Mouse (Mus musculus) lung, postnatal 0 days (tissue): ENCODE measurements at regions not wholly inside any gene's neighbourhood (a gene's known extent, or its start where the extent isn't known, plus 50 kb on each side); places are given as distances from the start of the nearest gene placed in this dataset.

Experiments used
- ATAC-seq: fragments of 200-750 bp; cut with Nextera tagmentation; 2 replicates; pipeline ENCODE4 v1.8.0; 2017; ENCODE audit warnings: moderate library complexity
- DNase-seq: peaks from one replicate; pipeline ENCODE4 v3.0.0-alpha.2; 2016; ENCODE audit warnings: low spot score
- H3K27ac ChIP-seq: fragments of 300-500 bp; sonication (generic); 2 replicates; pipeline ENCODE4 v1.5.1; 2014; ENCODE audit warnings: antibody characterized with exemption, mild to moderate bottlenecking, low read length, mixed read lengths
- H3K27me3 ChIP-seq: fragments of 300-500 bp; sonication (generic); replicated peaks from 2 replicates; pipeline ENCODE4 v1.6.1; 2014; ENCODE audit warnings: low read length, mixed read lengths; ENCODE audit not compliant: insufficient read depth
- H3K36me3 ChIP-seq: fragments of 300-500 bp; sonication (generic); 2 replicates; pipeline ENCODE4 v1.6.1; 2014; ENCODE audit warnings: low read length, mixed read lengths; ENCODE audit not compliant: insufficient read depth
- H3K4me1 ChIP-seq: fragments of 300-500 bp; sonication (generic); 2 replicates; pipeline ENCODE4 v1.6.1; 2014; ENCODE audit warnings: antibody characterized with exemption, low read depth, low read length, mixed read lengths; ENCODE audit not compliant: insufficient read depth
- H3K4me2 ChIP-seq: fragments of 300-500 bp; sonication (generic); replicated peaks from 2 replicates; pipeline ENCODE4 v1.6.1; 2014; ENCODE audit warnings: low read depth, mild to moderate bottlenecking, low read length, moderate library complexity, mixed read lengths
- H3K4me3 ChIP-seq: fragments of 300-500 bp; sonication (generic); 2 replicates; pipeline ENCODE4 v1.5.1; 2014; ENCODE audit warnings: low read depth, low read length
- H3K9ac ChIP-seq: fragments of 300-500 bp; sonication (generic); replicated peaks from 2 replicates; pipeline ENCODE4 v1.6.1; 2014; ENCODE audit warnings: low read depth, mild to moderate bottlenecking
- H3K9me3 ChIP-seq: fragments of 300-500 bp; sonication (generic); 2 replicates; pipeline ENCODE4 v1.6.1; 2016; ENCODE audit warnings: low read length, mixed read lengths
- CTCF ChIP-seq: IDR thresholded peaks from 2 replicates; pipeline ENCODE4 v1.5.1; 2016; ENCODE audit warnings: antibody characterized with exemption, mild to moderate bottlenecking
- EP300 ChIP-seq: IDR thresholded peaks from 2 replicates; pipeline ENCODE4 v1.6.1; 2016; ENCODE audit warnings: antibody characterized with exemption, mild to moderate bottlenecking, control low read depth
- WGBS: fragments of 180-500 bp; shearing (Covaris S2); extraction: QIAGEN DNeasy Blood & Tissue Kit; methylation state at CpG from one replicate; pipeline ENCODE4 v1.1.7; 2014; 5-methylcytosine and 5-hydroxymethylcytosine counted together

GRCm38 (mm10) chr3:68781466-68781865 is 87.9 kb upstream of the 1110032F04Rik start:
- Histone ChIP-seq H3K4me3 (no peak overlapping the region), H3K27me3 (no peaks in the 10 kb centered on the region), H3K9ac (no peak overlapping the region), H3K9me3 (no peaks in the 10 kb centered on the region), H3K4me2 (no peak overlapping the region), H3K36me3 (no peaks in the 10 kb centered on the region), H3K4me1 (no peaks in the 10 kb centered on the region), H3K27ac (no peak overlapping the region)
- ATAC-seq (no peak), DNase-seq (no peak)
- WGBS, result 66% methylated on average over 2 of the region's 2 CpGs
- no peak for TF ChIP-seq CTCF
- TF ChIP-seq EP300, result no peak

DNA sequence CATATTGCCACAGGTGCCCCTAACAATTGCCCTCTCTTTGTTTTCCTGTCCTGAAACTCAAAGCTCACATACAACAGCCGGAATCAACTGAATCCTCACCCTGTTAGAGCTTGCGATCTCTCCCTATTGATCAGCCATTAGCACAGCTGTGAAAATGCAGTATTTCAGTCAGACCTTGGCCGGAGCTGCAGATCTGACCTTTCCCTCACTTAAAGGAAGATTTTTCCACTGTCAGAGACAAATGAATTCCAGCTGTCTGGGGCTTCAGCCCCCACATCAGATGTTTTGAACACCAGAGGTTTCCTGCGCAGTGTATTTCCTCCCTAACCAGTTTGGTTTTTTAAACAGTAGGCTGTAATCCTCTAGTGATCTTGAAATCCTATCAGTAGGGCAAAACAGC is 87.0 kb upstream of the 1110032F04Rik start:
- H3K36me3 ChIP-seq, result no peaks in the 10 kb centered on the region
- H3K4me1 ChIP-seq, result no peaks in the 10 kb centered on the region
- H3K27ac ChIP-seq, result no peak overlapping the region
- ATAC-seq (no peak), DNase-seq (no peak)
- WGBS, result 60% methylated on average over 4 of the region's 4 CpGs
- no peaks in the 10 kb centered on the region for H3K27me3 ChIP-seq
- no peak overlapping the region for H3K4me3 ChIP-seq
- no peak overlapping the region for H3K4me2 ChIP-seq
- H3K9ac ChIP-seq, result no peak overlapping the region
- TF ChIP-seq EP300, result no peak
- no peaks in the 10 kb centered on the region for H3K9me3 ChIP-seq

- no peak overlapping the region for H3K4me3 ChIP-seq
- H3K9ac ChIP-seq, result no peak overlapping the region
- 43% methylated on average over 7 of the region's 7 CpGs for WGBS
- H3K4me1 ChIP-seq, result no peaks in the 10 kb centered on the region
- no peaks in the 10 kb centered on the region for H3K9me3 ChIP-seq
- no peak for TF ChIP-seq EP300
- no peak for TF ChIP-seq CTCF
- no peak overlapping the region for H3K27ac ChIP-seq
- H3K4me2 ChIP-seq, result no peak overlapping the region
- no peak for ATAC-seq
- H3K36me3 ChIP-seq, result no peaks in the 10 kb centered on the region
- no peaks in the 10 kb centered on the region for H3K27me3 ChIP-seq
- no peak for DNase-seq
These were observed 85.5 kb upstream of the 1110032F04Rik start for GRCm38 (mm10) chr3:68783666-68784416.

DNA sequence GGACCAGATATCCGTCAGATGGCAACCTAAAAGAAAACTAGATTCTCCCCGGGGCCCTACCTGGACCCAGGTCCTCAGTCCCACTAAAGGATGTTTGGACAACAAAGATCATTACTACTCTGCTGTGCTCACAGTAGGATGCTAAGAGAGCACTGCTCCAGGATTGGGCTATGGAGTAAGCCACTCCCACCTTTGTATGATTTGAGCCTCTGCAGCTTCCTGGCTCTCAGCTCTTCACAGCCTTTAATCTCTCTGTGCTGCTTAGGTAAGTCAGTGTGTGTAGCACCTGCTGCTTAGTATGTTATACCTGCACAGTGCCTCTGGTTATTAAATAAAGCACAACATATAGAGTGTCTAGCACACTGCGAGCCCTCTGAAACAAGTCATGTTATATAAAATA is 82.6 kb upstream of the 1110032F04Rik start:
- Histone ChIP-seq H3K36me3 (no peaks in the 10 kb centered on the region), H3K27ac (no peak overlapping the region), H3K4me1 (no peaks in the 10 kb centered on the region), H3K4me2 (no peak overlapping the region), H3K4me3 (no peak overlapping the region), H3K9ac (no peak overlapping the region), H3K27me3 (no peaks in the 10 kb centered on the region), H3K9me3 (no peaks in the 10 kb centered on the region)
- ATAC-seq, result no peak
- no peak for DNase-seq
- TF ChIP-seq CTCF (no peak), EP300 (no peak)
- WGBS, result 77% methylated on average over 3 of the region's 3 CpGs

DNA sequence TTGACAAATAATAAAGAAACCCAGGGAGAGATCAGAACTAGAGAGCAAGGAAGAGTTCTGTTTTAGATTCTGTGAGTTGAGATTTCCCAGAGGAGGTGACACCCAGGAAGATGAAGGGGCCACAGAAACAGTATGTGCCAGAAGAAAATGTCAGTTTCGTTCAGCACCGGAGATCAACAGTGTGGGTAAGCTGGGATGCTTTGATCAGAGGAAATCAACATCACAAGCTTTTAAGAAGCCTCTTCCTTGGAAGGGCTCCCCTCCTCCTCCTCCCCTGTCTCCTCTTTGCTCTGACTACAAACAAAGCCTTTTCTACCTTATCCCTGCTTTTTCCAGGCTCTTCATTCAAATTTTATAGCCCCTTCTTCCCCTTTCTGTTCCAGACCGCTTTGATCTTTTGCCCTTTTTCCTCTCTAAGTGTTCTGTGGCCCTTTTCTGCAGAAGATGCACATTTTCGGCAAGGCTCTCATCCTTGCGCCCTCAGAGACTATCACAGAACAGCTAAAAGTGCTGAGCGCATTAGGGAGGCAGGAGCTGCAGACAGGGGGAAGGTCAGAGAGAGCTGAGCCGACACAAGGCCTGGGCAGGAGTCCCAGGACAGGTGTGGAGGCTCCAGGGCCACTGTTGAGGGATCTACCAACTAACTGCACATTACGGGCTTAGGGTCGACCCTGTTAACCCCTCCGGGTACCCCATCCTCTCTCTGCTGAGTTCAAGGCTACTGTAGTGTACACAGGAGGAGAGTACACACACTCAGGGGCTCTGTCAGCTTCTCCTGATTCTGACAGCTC is 81.8 kb upstream of the 1110032F04Rik start:
- H3K36me3 ChIP-seq, result no peaks in the 10 kb centered on the region
- no peak overlapping the region for H3K4me2 ChIP-seq
- H3K27ac ChIP-seq, result no peak overlapping the region
- DNase-seq, result no peak
- WGBS, result 57% methylated on average over 10 of the region's 10 CpGs
- H3K9ac ChIP-seq, result no peak overlapping the region
- no peaks in the 10 kb centered on the region for H3K9me3 ChIP-seq
- H3K27me3 ChIP-seq, result no peaks in the 10 kb centered on the region
- no peak overlapping the region for H3K4me3 ChIP-seq
- no peaks in the 10 kb centered on the region for H3K4me1 ChIP-seq
- no peak for ATAC-seq
- TF ChIP-seq CTCF (no peak), EP300 (no peak)

- WGBS, result 38% methylated on average over 6 of the region's 6 CpGs
- DNase-seq (peak; percentile 79), ATAC-seq (peak; percentile 88)
- Histone ChIP-seq H3K27ac (no peak overlapping the region), H3K36me3 (no peaks in the 10 kb centered on the region), H3K27me3 (no peaks in the 10 kb centered on the region), H3K9me3 (no peaks in the 10 kb centered on the region), H3K9ac (no peak overlapping the region), H3K4me2 (no peak overlapping the region), H3K4me3 (no peak overlapping the region), H3K4me1 (no peaks in the 10 kb centered on the region)
- no peak for TF ChIP-seq EP300
- peak; percentile 9; the same call in 1 of the 2 replicates for TF ChIP-seq CTCF
These were observed 79.9 kb upstream of the 1110032F04Rik start for GRCm38 (mm10) chr3:68789491-68789890.
